Mouse (Mus musculus): ENCODE measurements around the gene Vmn1r130. TPM values are rescaled to one million over a fixed set of nuclear protein-coding genes. Genes with fewer than 3 reads are reported as not detected.
"Not testable (repeated sequence)": the region's sequence is repeated elsewhere in the genome, so short reads cannot be mapped to it uniquely, and the experiment has no call there.

Vmn1r130 gene
- polyA plus RNA-seq (2014; fragmentation: Nextera tagmentation; extraction: Ambion mirVana) = not detected in 2 replicates

DNA sequence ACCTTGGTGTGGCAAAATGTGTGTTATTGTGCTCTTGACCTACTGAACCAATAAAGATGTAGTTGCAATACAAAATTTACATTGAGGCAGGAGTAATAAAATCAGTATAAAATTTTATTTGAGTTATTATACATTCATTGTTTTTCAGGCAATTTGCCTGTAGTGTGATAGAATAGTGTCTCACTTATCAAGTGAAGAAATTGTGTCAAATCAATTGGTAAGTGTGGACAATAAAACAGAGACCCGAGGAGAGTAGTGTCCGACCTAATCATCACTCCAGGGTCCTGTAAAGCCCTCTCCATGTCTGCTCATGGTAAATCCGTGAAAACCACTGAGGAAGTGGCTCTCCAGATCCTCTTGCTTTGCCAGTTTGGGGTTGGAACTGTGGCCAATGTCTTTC is at the start of gene Vmn1r130:
Gene Vmn1r130 (plus strand): TSS at position 301 of the 400 bp plus-strand sequence.
- not testable (repeated sequence) for H3K27me3 ChIP-seq (ENCODE audit: control insufficient read depth, insufficient read depth, low read length); DNase-seq (ENCODE audit: low spot score); H3K4me1 ChIP-seq (ENCODE audit: control insufficient read depth, insufficient read depth, low read length); ATAC-seq (replicated peaks; ENCODE audit: insufficient number of reproducible peaks, low FRiP score, low TSS enrichment, low read depth); H3K4me2 ChIP-seq (ENCODE audit: low read depth, low read length); H3K27ac ChIP-seq (replicated peaks; ENCODE audit: low read depth, low read length); H3K9ac ChIP-seq (replicated peaks; ENCODE audit: low read length); H3K4me3 ChIP-seq (ENCODE audit: low read depth, low read length); H3K9me3 ChIP-seq (replicated peaks; ENCODE audit: control insufficient read depth, low read length); H3K36me3 ChIP-seq (replicated peaks; ENCODE audit: control insufficient read depth, insufficient read depth, low read depth, low read length)
- WGBS = no CpG with 5 or more reads among the region's 3 CpGs

DNA sequence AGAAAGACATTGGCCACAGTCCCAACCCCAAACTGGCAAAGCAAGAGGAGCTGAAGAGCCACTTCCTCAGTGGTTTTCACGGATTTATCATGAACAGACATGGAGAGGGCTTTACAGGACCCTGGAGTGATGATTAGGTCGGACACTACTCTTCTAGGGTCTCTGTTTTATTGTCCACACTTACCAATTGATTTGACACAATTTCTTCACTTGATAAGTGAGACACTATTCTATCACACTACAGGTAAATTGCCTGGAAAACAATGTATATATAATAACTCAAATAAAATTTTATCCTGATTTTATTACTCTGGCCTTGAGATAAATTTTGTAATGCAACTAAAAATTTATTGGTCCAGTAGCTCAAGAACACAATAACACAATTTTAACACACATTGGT is 34.4 kb downstream of the Vmn1r130 start, which contains the start of gene Vmn1r131:
Gene Vmn1r131 (minus strand): TSS at position 101 of the 400 bp plus-strand sequence.
- H3K4me1 ChIP-seq (ENCODE audit: control insufficient read depth, insufficient read depth, low read length); H3K9me3 ChIP-seq (replicated peaks; ENCODE audit: control insufficient read depth, low read length); H3K36me3 ChIP-seq (replicated peaks; ENCODE audit: control insufficient read depth, insufficient read depth, low read depth, low read length); H3K4me3 ChIP-seq (ENCODE audit: low read depth, low read length); H3K27ac ChIP-seq (replicated peaks; ENCODE audit: low read depth, low read length); ATAC-seq (replicated peaks; ENCODE audit: insufficient number of reproducible peaks, low FRiP score, low TSS enrichment, low read depth); H3K4me2 ChIP-seq (ENCODE audit: low read depth, low read length); H3K27me3 ChIP-seq (ENCODE audit: control insufficient read depth, insufficient read depth, low read length); H3K9ac ChIP-seq (replicated peaks; ENCODE audit: low read length); DNase-seq (ENCODE audit: low spot score): not testable (repeated sequence)
- no CpG with 5 or more reads among the region's 2 CpGs for WGBS

Other genes starting within 250 kb of the Vmn1r130 start
- not detected in 2 replicates for gene Vmn1r125, start 239.6 kb upstream of the Vmn1r130 start, polyA plus RNA-seq (2014; fragmentation: Nextera tagmentation; extraction: Ambion mirVana)
- not detected in 2 replicates for gene Vmn1r126, start 210.3 kb upstream of the Vmn1r130 start, polyA plus RNA-seq (2014; fragmentation: Nextera tagmentation; extraction: Ambion mirVana)
- not detected in 2 replicates for gene Vmn1r127, start 191.9 kb upstream of the Vmn1r130 start, polyA plus RNA-seq (2014; fragmentation: Nextera tagmentation; extraction: Ambion mirVana)
- gene Vmn1r128, start 162.4 kb upstream of the Vmn1r130 start, polyA plus RNA-seq (2014; fragmentation: Nextera tagmentation; extraction: Ambion mirVana) = not detected in 2 replicates
- not detected in 2 replicates for gene Vmn1r129, start 150.5 kb upstream of the Vmn1r130 start, polyA plus RNA-seq (2014; fragmentation: Nextera tagmentation; extraction: Ambion mirVana)
- not detected in 2 replicates for gene Gm6882, start 79.0 kb upstream of the Vmn1r130 start, polyA plus RNA-seq (2014; fragmentation: Nextera tagmentation; extraction: Ambion mirVana)
- gene Vmn1r131, start 34.3 kb downstream of the Vmn1r130 start, polyA plus RNA-seq (2014; fragmentation: Nextera tagmentation; extraction: Ambion mirVana) = not detected in 2 replicates
- gene Vmn1r132, start 102.3 kb downstream of the Vmn1r130 start, polyA plus RNA-seq (2014; fragmentation: Nextera tagmentation; extraction: Ambion mirVana) = not detected in 2 replicates
- gene Gm4175, start 249.7 kb downstream of the Vmn1r130 start, polyA plus RNA-seq (2014; fragmentation: Nextera tagmentation; extraction: Ambion mirVana) = not detected in 2 replicates